Mouse (Mus musculus) limb, embryonic 10.5 days (tissue): ENCODE measurements around the gene Fat2. TPM values are rescaled to one million over a fixed set of nuclear protein-coding genes. Genes with fewer than 3 reads are reported as not detected.

ENCODE experiments used
- polyA plus RNA-seq: library from polyadenylated mRNA; unstranded; fragments of >200 nt; fragmentation: Nextera tagmentation; extraction: Ambion mirVana; gene quantifications from 2 replicates; pipeline ENCODE4 v1.2.1, GENCODE M21; 2016

Fat2 gene
- polyA plus RNA-seq, 1 experiment from 2014 or later = 0.20 TPM

Other genes starting within 250 kb of the Fat2 start
- gene Gm2a, start 238.4 kb downstream of the Fat2 start, polyA plus RNA-seq = 4.5 and 7.2 TPM in 2 replicates
- gene Slc36a3, start 184.9 kb downstream of the Fat2 start, polyA plus RNA-seq = not detected in 2 replicates
- gene Slc36a2, start 151.5 kb downstream of the Fat2 start, polyA plus RNA-seq = 0.06 and 0.29 TPM in 2 replicates
- 1.2 TPM in 2 replicates for gene Slc36a1, start 132.2 kb downstream of the Fat2 start, polyA plus RNA-seq
- 183 and 211 TPM in 2 replicates for gene Sparc, start 86.6 kb upstream of the Fat2 start, polyA plus RNA-seq
- gene Atox1, start 124.7 kb upstream of the Fat2 start, polyA plus RNA-seq = 224 and 237 TPM in 2 replicates
- 267 and 279 TPM in 2 replicates for gene G3bp1, start 133.1 kb upstream of the Fat2 start, polyA plus RNA-seq